Comparison of ENCODE assay signal across 9 mouse cellular contexts in the genomic region with DNA sequence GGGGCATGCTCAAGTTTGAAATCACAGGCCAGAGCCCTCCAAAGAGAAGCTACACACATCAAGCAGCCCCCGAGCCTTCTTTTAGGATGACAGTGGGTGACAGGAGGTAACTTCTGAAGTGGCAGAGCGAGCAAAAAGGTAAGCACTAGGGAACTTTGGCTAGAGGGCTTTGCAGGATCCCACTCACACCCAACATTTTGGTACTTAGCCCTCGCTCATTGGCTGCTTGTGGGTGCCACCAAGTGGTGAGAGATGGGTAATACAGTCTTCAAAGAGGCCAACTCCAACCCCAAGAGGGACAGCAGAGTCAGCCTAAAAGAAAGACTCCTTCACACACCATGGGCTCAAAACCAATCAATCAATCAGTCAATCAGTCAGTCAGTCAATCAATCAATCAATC.
DNase-seq lines count a peak whose midpoint lies in the region; ATAC-seq and TF ChIP-seq lines count a peak whose summit lies in the region.
"Had no signal": no experiment of that assay in that cellular context is flagged by ENCODE, and none has a peak within 500 bp of the region (broad histone marks: within the 10 kb centered on the region; RNA-seq: fewer than 3 reads in every experiment).

No protein-coding gene starts in this region.

- no peak overlapping the region for H3K4me3 ChIP-seq in heart, adult 2 months
- no peak overlapping the region for H3K4me3 ChIP-seq in midbrain, embryonic 11.5 days (ENCODE audit: low read depth, low read length)
- H3K4me3 ChIP-seq in midbrain, embryonic 13.5 days (replicated peaks), result no peak overlapping the region
- H3K4me3 ChIP-seq in forebrain, embryonic 12.5 days (replicated peaks), result no peak overlapping the region
- H3K4me3 ChIP-seq: hindbrain, embryonic 15.5 days had no signal

- H3K9ac ChIP-seq in heart, adult 2 months (ENCODE audit: low read depth, low read length), result no peak overlapping the region
- no peak overlapping the region for H3K9ac ChIP-seq in midbrain, embryonic 11.5 days (ENCODE audit: low read length)
- no peak overlapping the region for H3K9ac ChIP-seq in midbrain, embryonic 13.5 days (replicated peaks)
- no peak overlapping the region for H3K9ac ChIP-seq in forebrain, embryonic 12.5 days
- H3K9ac ChIP-seq: hindbrain, embryonic 15.5 days had no signal

- no peak for TF ChIP-seq POLR2A in heart, adult 2 months (IDR thresholded peaks at IDR 0.05; ENCODE audit: insufficient read depth, low read depth, low read length)

- WGBS in heart, adult 2 months, result 10% methylated on average over 3 of the region's 3 CpGs
- 18% methylated on average over 3 of the region's 3 CpGs for WGBS in midbrain, embryonic 11.5 days
- 19% methylated on average over 3 of the region's 3 CpGs for WGBS in midbrain, embryonic 13.5 days
- WGBS in forebrain, embryonic 12.5 days, result 21% methylated on average over 3 of the region's 3 CpGs

- H3K4me1 ChIP-seq in heart, adult 2 months (ENCODE audit: control insufficient read depth, insufficient read depth, low read length), result no peaks in the 10 kb centered on the region; the same call in 1 of the 2 replicates
- peaks cover 28% of the 10 kb centered on the region for H3K4me1 ChIP-seq in midbrain, embryonic 11.5 days (ENCODE audit: control insufficient read depth, insufficient read depth, low read length)
- peaks cover 62% of the 10 kb centered on the region for H3K4me1 ChIP-seq in midbrain, embryonic 13.5 days (replicated peaks)
- H3K4me1 ChIP-seq in forebrain, embryonic 12.5 days, result peaks cover 76% of the 10 kb centered on the region

- no peak for ATAC-seq in midbrain, embryonic 11.5 days (ENCODE audit: low FRiP score)
- ATAC-seq in midbrain, embryonic 13.5 days, result no peak
- no peak for ATAC-seq in forebrain, embryonic 12.5 days (ENCODE audit: low FRiP score)
- peak; percentile 56; the same call in 1 of the 2 replicates for ATAC-seq in megakaryocyte-erythroid progenitor cell, adult 5-6 weeks (replicated peaks; ENCODE audit: low FRiP score, low TSS enrichment, poor library complexity, severe bottlenecking)

- peaks cover 2% of the 10 kb centered on the region; the same call in 1 of the 2 replicates for H3K27me3 ChIP-seq in heart, adult 2 months (ENCODE audit: control insufficient read depth, insufficient read depth, low read length)
- H3K27me3 ChIP-seq in midbrain, embryonic 11.5 days (ENCODE audit: control insufficient read depth, insufficient read depth, low read length), result peaks cover 3% of the 10 kb centered on the region; the same call in 1 of the 2 replicates
- 0 out of 2 replicates have a peak, but pooled peaks cover 3% of the 10 kb centered on the region for H3K27me3 ChIP-seq in midbrain, embryonic 13.5 days
- H3K27me3 ChIP-seq in forebrain, embryonic 12.5 days, result peaks cover 25% of the 10 kb centered on the region
- H3K27me3 ChIP-seq: hindbrain, embryonic 15.5 days had no signal

- no peak for TF ChIP-seq EP300 in heart, adult 2 months (IDR thresholded peaks at IDR 0.05; ENCODE audit: insufficient read depth, low read depth, low read length)

- no peak overlapping the region for H3K4me2 ChIP-seq in midbrain, embryonic 11.5 days
- no peak overlapping the region for H3K4me2 ChIP-seq in midbrain, embryonic 13.5 days (replicated peaks)
- no peak overlapping the region for H3K4me2 ChIP-seq in forebrain, embryonic 12.5 days
- H3K4me2 ChIP-seq: hindbrain, embryonic 15.5 days had no signal

- peak; percentile 80 for TF ChIP-seq CTCF in heart, adult 2 months (IDR thresholded peaks at IDR 0.05)

- no peak overlapping the region for H3K27ac ChIP-seq in heart, adult 2 months
- H3K27ac ChIP-seq in midbrain, embryonic 11.5 days (ENCODE audit: low read depth, low read length), result no peak overlapping the region
- H3K27ac ChIP-seq in midbrain, embryonic 13.5 days, result no peak overlapping the region
- peak overlapping the region; percentile 25; the same call in 1 of the 2 replicates for H3K27ac ChIP-seq in forebrain, embryonic 12.5 days
- H3K27ac ChIP-seq: hindbrain, embryonic 15.5 days had no signal

- H3K9me3 ChIP-seq in midbrain, embryonic 11.5 days (ENCODE audit: control insufficient read depth, low read length), result no peaks in the 10 kb centered on the region
- H3K9me3 ChIP-seq in midbrain, embryonic 13.5 days, result no peaks in the 10 kb centered on the region
- H3K9me3 ChIP-seq in forebrain, embryonic 12.5 days, result no peaks in the 10 kb centered on the region
- H3K9me3 ChIP-seq: hindbrain, embryonic 15.5 days had no signal

- no peaks in the 10 kb centered on the region for H3K36me3 ChIP-seq in heart, adult 2 months (ENCODE audit: control insufficient read depth, insufficient read depth, low read length)
- no peaks in the 10 kb centered on the region for H3K36me3 ChIP-seq in midbrain, embryonic 11.5 days (ENCODE audit: control insufficient read depth, insufficient read depth, low read length)
- H3K36me3 ChIP-seq in midbrain, embryonic 13.5 days, result no peaks in the 10 kb centered on the region
- no peaks in the 10 kb centered on the region for H3K36me3 ChIP-seq in forebrain, embryonic 12.5 days (replicated peaks)
- H3K36me3 ChIP-seq: hindbrain, embryonic 15.5 days had no signal

- DNase-seq in heart, adult 2 months, result peak; percentile 31 to 46
- no peak for DNase-seq in heart, postnatal 25 days (ENCODE audit: low spot score)
- peak; percentile 92 for DNase-seq in midbrain, embryonic 11.5 days (ENCODE audit: low spot score, missing footprints)
- peak; percentile 21 for DNase-seq in adrenal gland, postnatal 25 days
- DNase-seq in frontal cortex, postnatal 25 days (ENCODE audit: low spot score in 2 of 2), result no peak

- intact Hi-C loops in heart, adult 2 months (cut with DNase I), result loop anchor here (2.0 to 5.0 kb wide), 2 partner anchors 234 to 235 kb away; no protein-coding TSS in a partner anchor
- intact Hi-C loops in heart, postnatal 25 days (cut with DNase I), result loop anchor here (5.0 kb wide), 3 partner anchors 170 to 295 kb away; no protein-coding TSS in a partner anchor

- no peaks in the 10 kb centered on the region for H3K79me2 ChIP-seq in heart, adult 2 months (replicated peaks; ENCODE audit: control insufficient read depth, insufficient read depth, low read length)

Comparison
In these comparisons a context has a peak if more than half of its experiments do, and no peak if none do; other contexts are left out.
1. DNase-seq: peak in heart, adult 2 months (2 of 2), midbrain, embryonic 11.5 days (single experiment) and adrenal gland, postnatal 25 days (single experiment); none in heart, postnatal 25 days (single experiment) and frontal cortex, postnatal 25 days (0 of 2).